Mouse (Mus musculus): ENCODE results near the gene Dph1. TPM values are rescaled to one million over a fixed set of nuclear protein-coding genes. Genes with fewer than 3 reads are reported as not detected.

The Dph1 gene
- polyA plus RNA-seq, 1 experiment from 2014 or later, result 30.3 TPM

DNA sequence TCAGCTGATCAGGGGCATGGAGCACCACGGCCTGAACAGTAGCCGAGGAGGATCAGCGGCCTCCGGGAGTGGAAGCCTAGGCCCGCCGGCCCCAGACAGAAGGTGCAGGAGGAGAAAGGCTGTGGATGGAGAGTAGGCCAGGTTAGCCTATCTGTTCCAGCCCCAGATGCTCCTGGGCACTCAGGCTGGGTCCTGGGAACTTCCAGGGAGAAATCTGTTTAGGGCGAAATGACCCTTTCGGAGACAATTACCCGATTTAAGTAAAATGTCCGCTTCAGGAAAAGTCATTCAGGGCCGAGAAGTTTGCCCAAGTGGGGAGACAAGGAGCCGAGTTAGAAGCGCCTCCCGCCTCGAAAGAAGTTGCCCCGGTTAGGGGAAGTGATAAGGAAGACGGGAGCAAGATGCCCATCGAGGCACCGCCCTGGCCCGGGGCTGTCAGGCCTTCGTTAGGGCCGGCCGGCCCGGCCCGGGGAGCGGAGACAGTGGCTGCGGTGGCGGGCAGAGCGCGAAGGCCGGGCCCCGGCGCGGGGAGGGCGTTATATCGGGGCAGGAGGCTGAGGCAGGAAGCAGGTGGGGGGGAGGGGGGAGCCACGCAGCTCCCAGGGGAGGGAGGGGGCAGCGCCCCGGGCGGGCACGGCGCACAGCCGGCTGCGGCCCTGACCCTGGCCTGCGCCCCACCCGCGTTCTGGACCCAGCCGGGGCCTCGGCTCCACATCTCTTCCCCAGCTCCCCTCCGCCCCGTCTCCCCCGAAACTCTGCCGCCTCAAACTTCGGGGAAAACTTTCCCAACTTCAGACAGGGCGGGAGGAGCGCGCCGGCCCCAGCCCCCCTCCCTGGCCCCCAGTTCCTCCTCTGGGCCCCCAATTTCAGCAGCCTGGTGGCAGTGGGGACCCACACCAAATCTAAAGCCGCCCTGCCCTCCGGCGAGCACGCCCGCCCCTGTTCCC, 23.1 kb downstream of the Dph1 start:
- Histone ChIP-seq H3K9ac (ENCODE audit: low read depth, low read length) (peak overlapping the region; percentile 64), H3K27me3 (replicated peaks; ENCODE audit: control insufficient read depth, insufficient read depth, low read length) (peaks cover 85% of the 10 kb centered on the region), H3K36me3 (ENCODE audit: control insufficient read depth, insufficient read depth, low read length) (peaks cover 4% of the 10 kb centered on the region; the same call in 1 of the 2 replicates), H3K4me1 (replicated peaks; ENCODE audit: control insufficient read depth, insufficient read depth, low read length) (peaks cover 67% of the 10 kb centered on the region), H3K9me3 (ENCODE audit: control insufficient read depth, low read length) (no peaks in the 10 kb centered on the region), H3K27ac (ENCODE audit: low read depth, low read length) (peak overlapping the region; percentile 38; the same call in 1 of the 2 replicates), H3K4me3 (ENCODE audit: low read depth, low read length) (peak overlapping the region; percentile 65), H3K4me2 (peak overlapping the region; percentile 97)
- WGBS, result 4% methylated on average over 58 of the region's 63 CpGs
- ATAC-seq (replicated peaks; ENCODE audit: low FRiP score) (no peak), DNase-seq (ENCODE audit: low spot score) (peak; percentile 53)

DNA sequence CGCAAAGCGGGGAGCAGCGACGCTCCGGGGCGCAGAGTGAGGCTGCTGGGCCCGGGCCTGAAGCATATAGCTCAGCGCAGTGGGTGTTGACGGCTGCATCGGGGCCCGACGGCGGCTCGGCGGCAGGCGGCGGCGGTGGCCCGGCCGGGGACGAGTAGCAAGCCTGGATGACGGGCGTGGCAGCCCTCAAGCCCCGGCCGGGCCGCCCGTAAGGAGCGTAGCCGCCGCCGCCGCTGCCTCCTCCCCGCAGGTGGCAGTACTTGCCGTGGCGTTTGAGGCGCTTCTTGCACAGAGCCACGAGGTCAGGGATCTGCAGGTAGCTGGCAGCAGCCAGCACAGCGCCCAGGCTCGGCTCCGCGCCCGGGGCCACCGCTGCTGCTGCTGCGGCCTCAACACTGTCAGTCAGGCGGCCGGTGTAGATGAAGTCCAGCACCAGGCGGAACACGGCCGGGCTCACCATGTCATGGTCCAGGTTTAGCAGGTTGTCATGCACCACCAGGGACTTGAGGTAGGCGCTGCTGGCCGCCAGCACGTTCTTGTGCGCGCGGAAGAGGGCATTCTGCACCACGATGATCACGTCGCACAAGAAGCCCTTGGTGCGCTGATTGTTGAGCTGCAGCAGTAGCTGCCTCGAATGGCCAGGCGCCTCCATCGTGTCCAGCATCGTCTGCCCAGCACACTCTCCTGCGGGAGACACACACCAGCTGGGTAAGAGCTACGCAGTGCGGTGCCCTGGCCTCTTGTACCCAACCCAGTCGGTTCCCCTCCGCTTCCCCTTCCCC, 24.0 kb downstream of the Dph1 start:
- H3K9ac ChIP-seq (ENCODE audit: low read depth, low read length), result peak overlapping the region; percentile 52
- peak overlapping the region; percentile 97 for H3K4me2 ChIP-seq
- H3K4me3 ChIP-seq (ENCODE audit: low read depth, low read length), result peak overlapping the region; percentile 65
- H3K27me3 ChIP-seq (replicated peaks; ENCODE audit: control insufficient read depth, insufficient read depth, low read length), result peaks cover 77% of the 10 kb centered on the region
- no peak overlapping the region for H3K27ac ChIP-seq (ENCODE audit: low read depth, low read length)
- peaks cover 59% of the 10 kb centered on the region for H3K4me1 ChIP-seq (replicated peaks; ENCODE audit: control insufficient read depth, insufficient read depth, low read length)
- H3K9me3 ChIP-seq (ENCODE audit: control insufficient read depth, low read length), result no peaks in the 10 kb centered on the region
- DNase-seq (ENCODE audit: low spot score), result peak; percentile 68
- WGBS, result 2% methylated on average over 68 of the region's 68 CpGs
- peaks cover 4% of the 10 kb centered on the region; the same call in 1 of the 2 replicates for H3K36me3 ChIP-seq (ENCODE audit: control insufficient read depth, insufficient read depth, low read length)
- no peak for ATAC-seq (replicated peaks; ENCODE audit: low FRiP score)

GRCm38 (mm10) chr11:75166193-75166842, 24.7 kb downstream of the Dph1 start:
- peaks cover 53% of the 10 kb centered on the region for H3K4me1 ChIP-seq (replicated peaks; ENCODE audit: control insufficient read depth, insufficient read depth, low read length)

DNA sequence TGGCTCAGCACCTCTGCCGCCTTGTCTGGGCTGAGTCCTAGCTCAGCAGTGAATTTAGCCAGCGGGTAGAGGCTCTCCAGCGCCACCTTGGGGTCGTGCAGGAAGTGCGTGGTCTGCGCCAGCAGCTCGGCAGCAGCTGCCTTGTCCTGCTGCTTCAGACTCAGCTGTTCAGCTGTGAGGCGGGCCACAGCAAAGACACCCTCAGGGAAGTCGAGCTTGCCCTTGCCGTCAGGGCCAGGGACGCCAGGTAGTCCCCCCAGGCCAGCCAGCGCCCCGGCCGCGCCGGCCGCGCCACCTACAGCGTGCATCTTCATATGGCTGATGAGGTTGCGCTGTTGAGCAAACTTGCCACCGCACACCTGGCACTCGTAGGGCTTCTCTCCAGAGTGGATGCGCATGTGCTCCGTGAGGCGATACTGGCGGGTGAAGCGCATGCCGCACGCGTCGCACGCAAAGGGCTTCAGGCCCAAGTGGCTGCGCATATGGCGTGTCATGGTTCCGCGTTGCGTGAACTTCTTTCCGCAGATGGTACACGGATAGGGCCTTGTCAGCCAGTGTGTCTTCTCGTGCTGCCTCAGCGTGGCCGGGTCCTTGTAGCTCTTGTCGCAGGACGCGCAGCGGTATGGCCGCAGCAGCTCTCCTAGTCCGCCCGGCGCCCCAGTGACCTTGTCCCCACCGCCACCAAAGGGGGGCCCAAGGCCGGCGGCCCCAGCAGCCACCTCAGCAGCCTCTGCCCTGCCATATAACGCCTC, 25.4 kb downstream of the Dph1 start:
- Histone ChIP-seq H3K4me2 (peak overlapping the region; percentile 97), H3K4me1 (replicated peaks; ENCODE audit: control insufficient read depth, insufficient read depth, low read length) (peaks cover 53% of the 10 kb centered on the region), H3K4me3 (ENCODE audit: low read depth, low read length) (peak overlapping the region; percentile 65), H3K27me3 (replicated peaks; ENCODE audit: control insufficient read depth, insufficient read depth, low read length) (peaks cover 62% of the 10 kb centered on the region), H3K9ac (ENCODE audit: low read depth, low read length) (no peak overlapping the region), H3K36me3 (ENCODE audit: control insufficient read depth, insufficient read depth, low read length) (peaks cover 4% of the 10 kb centered on the region; the same call in 1 of the 2 replicates), H3K9me3 (ENCODE audit: control insufficient read depth, low read length) (no peaks in the 10 kb centered on the region), H3K27ac (ENCODE audit: low read depth, low read length) (no peak overlapping the region)
- DNase-seq (ENCODE audit: low spot score), result peak; percentile 78
- peak; percentile 47; the same call in 1 of the 2 replicates for ATAC-seq (replicated peaks; ENCODE audit: low FRiP score)
- 5% methylated on average over 54 of the region's 54 CpGs for WGBS

More at GRCm38 (mm10) chr11:75166193-75166842, 24.7 kb downstream of the Dph1 start:
- Histone ChIP-seq H3K27me3 (replicated peaks; ENCODE audit: control insufficient read depth, insufficient read depth, low read length) (peaks cover 69% of the 10 kb centered on the region), H3K9me3 (ENCODE audit: control insufficient read depth, low read length) (no peaks in the 10 kb centered on the region), H3K36me3 (ENCODE audit: control insufficient read depth, insufficient read depth, low read length) (peaks cover 4% of the 10 kb centered on the region; the same call in 1 of the 2 replicates), H3K9ac (ENCODE audit: low read depth, low read length) (peak overlapping the region; percentile 52), H3K4me2 (peak overlapping the region; percentile 97), H3K27ac (ENCODE audit: low read depth, low read length) (no peak overlapping the region), H3K4me3 (ENCODE audit: low read depth, low read length) (peak overlapping the region; percentile 65)
- WGBS, result 5% methylated on average over 55 of the region's 55 CpGs
- ATAC-seq (replicated peaks; ENCODE audit: low FRiP score), result no peak
- DNase-seq (ENCODE audit: low spot score), result peak; percentile 59

GRCm38 (mm10) chr11:75164750-75165149, 26.3 kb downstream of the Dph1 start:
- Histone ChIP-seq H3K9ac (ENCODE audit: low read depth, low read length) (no peak overlapping the region; the same call in 1 of the 2 replicates), H3K27ac (ENCODE audit: low read depth, low read length) (no peak overlapping the region)

GRCm38 (mm10) chr11:75164051-75164450, 27.0 kb downstream of the Dph1 start:
- H3K4me1 ChIP-seq (replicated peaks; ENCODE audit: control insufficient read depth, insufficient read depth, low read length), result peaks cover 41% of the 10 kb centered on the region
- ATAC-seq (replicated peaks; ENCODE audit: low FRiP score), result no peak

More at GRCm38 (mm10) chr11:75164750-75165149, 26.3 kb downstream of the Dph1 start:
- peaks cover 54% of the 10 kb centered on the region for H3K27me3 ChIP-seq (replicated peaks; ENCODE audit: control insufficient read depth, insufficient read depth, low read length)
- no peaks in the 10 kb centered on the region for H3K9me3 ChIP-seq (ENCODE audit: control insufficient read depth, low read length)
- H3K4me3 ChIP-seq (ENCODE audit: low read depth, low read length), result peak overlapping the region; percentile 65
- WGBS, result 10% methylated on average over 15 of the region's 15 CpGs
- DNase-seq (ENCODE audit: low spot score) (no peak), ATAC-seq (replicated peaks; ENCODE audit: low FRiP score) (no peak)
- peaks cover 48% of the 10 kb centered on the region for H3K4me1 ChIP-seq (replicated peaks; ENCODE audit: control insufficient read depth, insufficient read depth, low read length)
- H3K36me3 ChIP-seq (ENCODE audit: control insufficient read depth, insufficient read depth, low read length), result peaks cover 4% of the 10 kb centered on the region; the same call in 1 of the 2 replicates
- peak overlapping the region; percentile 97 for H3K4me2 ChIP-seq

DNA sequence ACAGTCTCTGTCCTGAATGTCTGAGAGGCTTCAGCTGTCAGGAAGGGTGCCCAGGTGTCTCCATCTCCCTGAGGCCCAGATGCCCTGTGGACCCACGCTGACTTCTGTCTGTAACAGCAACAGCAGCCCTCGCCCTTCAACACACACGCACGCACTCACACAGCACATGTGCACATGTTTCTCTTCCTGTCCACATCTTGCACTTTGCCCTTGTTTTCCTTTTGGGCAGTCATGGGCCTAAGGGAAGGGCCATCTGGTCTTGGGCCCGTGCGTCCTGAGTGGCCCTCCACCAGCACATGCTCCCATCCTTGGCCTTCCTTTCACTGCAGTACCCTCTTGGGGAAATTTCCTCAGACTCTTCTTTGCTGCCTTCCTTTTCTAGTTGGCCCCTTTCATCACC, 27.7 kb downstream of the Dph1 start:
- no peak overlapping the region for H3K4me3 ChIP-seq (ENCODE audit: low read depth, low read length)
- H3K9ac ChIP-seq (ENCODE audit: low read depth, low read length), result no peak overlapping the region
- ATAC-seq (replicated peaks; ENCODE audit: low FRiP score) (no peak), DNase-seq (ENCODE audit: low spot score) (no peak)
- peaks cover 40% of the 10 kb centered on the region for H3K27me3 ChIP-seq (replicated peaks; ENCODE audit: control insufficient read depth, insufficient read depth, low read length)
- no peak overlapping the region for H3K27ac ChIP-seq (ENCODE audit: low read depth, low read length)
- peaks cover 37% of the 10 kb centered on the region for H3K4me1 ChIP-seq (replicated peaks; ENCODE audit: control insufficient read depth, insufficient read depth, low read length)
- 89% methylated on average over 6 of the region's 6 CpGs for WGBS
- no peaks in the 10 kb centered on the region for H3K9me3 ChIP-seq (ENCODE audit: control insufficient read depth, low read length)
- no peak overlapping the region for H3K4me2 ChIP-seq
- peaks cover 4% of the 10 kb centered on the region; the same call in 1 of the 2 replicates for H3K36me3 ChIP-seq (ENCODE audit: control insufficient read depth, insufficient read depth, low read length)

More at GRCm38 (mm10) chr11:75164051-75164450, 27.0 kb downstream of the Dph1 start:
- Histone ChIP-seq H3K4me2 (no peak overlapping the region), H3K9ac (ENCODE audit: low read depth, low read length) (no peak overlapping the region), H3K9me3 (ENCODE audit: control insufficient read depth, low read length) (no peaks in the 10 kb centered on the region), H3K27me3 (replicated peaks; ENCODE audit: control insufficient read depth, insufficient read depth, low read length) (peaks cover 47% of the 10 kb centered on the region), H3K36me3 (ENCODE audit: control insufficient read depth, insufficient read depth, low read length) (peaks cover 4% of the 10 kb centered on the region; the same call in 1 of the 2 replicates), H3K4me3 (ENCODE audit: low read depth, low read length) (no peak overlapping the region), H3K27ac (ENCODE audit: low read depth, low read length) (no peak overlapping the region)
- WGBS, result 80% methylated on average over 2 of the region's 2 CpGs
- DNase-seq (ENCODE audit: low spot score), result no peak
